Mouse (Mus musculus): Measurements from ENCODE around the gene Mtg1.

DNA sequence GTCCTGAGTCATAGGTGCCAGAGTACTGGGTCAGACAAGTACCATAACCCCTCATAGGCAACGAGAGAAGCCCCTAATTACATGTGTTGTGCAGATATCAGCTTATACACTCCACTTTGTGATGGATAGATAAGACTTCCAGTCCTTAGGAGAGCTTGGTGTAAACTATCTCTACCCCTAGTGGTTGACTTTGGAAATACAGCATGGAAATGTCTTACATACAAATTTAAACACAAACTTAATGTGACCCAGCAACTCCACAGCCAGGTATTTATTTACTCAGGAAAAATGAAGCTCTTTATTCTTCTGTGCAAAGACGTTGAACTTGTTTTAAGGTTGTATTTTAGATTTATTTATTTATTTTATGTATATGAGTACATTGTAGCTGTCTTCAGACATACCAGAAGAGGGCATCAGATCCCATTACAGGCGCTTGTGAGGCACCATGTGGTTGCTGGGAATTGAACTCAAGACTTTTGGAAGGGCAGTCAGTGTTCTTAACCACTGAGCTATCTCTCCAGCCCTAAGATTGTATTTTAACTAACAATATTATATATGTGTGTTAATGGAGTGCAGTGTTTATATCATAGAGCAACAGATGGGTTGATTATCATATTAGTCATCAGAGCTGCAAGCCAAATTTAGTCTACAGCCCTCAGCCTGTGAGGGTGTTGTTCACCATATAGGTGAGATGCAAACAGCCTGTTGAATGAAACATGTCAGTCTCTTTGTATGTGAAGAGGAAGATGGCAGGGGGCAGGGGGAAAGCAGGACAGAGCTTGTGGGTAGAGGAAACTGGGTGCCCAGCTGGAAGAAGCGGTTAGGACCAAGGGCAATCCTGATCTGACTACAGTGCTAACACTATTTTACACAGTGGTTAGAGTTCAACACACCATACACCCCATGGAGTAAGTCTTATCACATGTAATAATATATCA lies 51.3 kb downstream of the Mtg1 start:
- TF ChIP-seq CTCF (IDR thresholded peaks at IDR 0.05) (peak; percentile 64), POLR2A (IDR thresholded peaks at IDR 0.05; ENCODE audit: insufficient read depth, low read depth, low read length) (no peak)

Data from heart, adult 2 months (tissue).